Mouse (Mus musculus): ENCODE data around the gene Dazap1. TPM values are rescaled to one million over a fixed set of nuclear protein-coding genes. Genes with fewer than 3 reads are reported as not detected.
"Not testable (repeated sequence)": the region's sequence is repeated elsewhere in the genome, so short reads cannot be mapped to it uniquely, and the experiment has no call there.

The Dazap1 gene
- total RNA-seq, 1 experiment from 2014 or later, result 83.8 TPM

DNA sequence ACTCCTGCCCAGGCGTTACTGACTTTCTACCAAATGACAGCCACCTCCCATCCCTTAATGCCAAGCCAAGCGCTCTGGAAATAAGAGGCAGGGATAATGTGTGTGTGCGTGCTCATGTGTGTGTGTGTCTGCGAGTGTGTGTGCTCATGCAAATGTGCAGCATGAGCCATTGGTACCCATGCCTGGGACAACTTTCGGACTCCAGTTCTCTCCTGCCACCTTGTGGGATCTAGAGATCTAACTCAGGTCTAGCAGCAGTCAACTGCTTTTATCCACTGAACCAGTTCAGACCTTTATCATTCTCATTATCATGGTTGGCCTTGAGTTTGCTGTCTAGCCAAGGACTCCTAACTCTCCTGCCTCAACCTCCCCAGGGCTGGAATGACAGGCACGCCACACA, 13.4 kb upstream of the Dazap1 start:
- no peak for ATAC-seq (ENCODE audit: extremely low read depth, insufficient number of reproducible peaks, low FRiP score, poor library complexity, severe bottlenecking)

DNA sequence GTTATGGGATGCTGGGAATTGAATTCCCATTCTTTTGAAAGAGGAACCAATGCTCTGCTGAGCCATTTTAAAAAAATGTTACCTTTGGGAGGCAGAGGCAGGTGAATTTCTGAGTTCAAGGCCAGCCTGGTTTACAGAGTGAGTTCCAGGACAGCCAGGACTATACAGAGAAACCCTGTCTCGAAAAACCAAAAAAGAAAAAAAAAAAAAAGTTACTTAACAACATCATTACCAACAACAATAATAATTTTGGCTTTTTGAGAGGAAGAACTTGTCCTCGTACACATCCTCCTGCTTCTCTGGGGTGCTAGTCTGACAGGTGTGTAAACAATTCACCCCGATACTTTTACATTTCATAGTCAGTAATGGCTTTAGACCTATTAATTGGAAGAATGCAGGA, 12.8 kb upstream of the Dazap1 start:
- not testable (repeated sequence) for ATAC-seq (ENCODE audit: extremely low read depth, insufficient number of reproducible peaks, low FRiP score, poor library complexity, severe bottlenecking)

DNA sequence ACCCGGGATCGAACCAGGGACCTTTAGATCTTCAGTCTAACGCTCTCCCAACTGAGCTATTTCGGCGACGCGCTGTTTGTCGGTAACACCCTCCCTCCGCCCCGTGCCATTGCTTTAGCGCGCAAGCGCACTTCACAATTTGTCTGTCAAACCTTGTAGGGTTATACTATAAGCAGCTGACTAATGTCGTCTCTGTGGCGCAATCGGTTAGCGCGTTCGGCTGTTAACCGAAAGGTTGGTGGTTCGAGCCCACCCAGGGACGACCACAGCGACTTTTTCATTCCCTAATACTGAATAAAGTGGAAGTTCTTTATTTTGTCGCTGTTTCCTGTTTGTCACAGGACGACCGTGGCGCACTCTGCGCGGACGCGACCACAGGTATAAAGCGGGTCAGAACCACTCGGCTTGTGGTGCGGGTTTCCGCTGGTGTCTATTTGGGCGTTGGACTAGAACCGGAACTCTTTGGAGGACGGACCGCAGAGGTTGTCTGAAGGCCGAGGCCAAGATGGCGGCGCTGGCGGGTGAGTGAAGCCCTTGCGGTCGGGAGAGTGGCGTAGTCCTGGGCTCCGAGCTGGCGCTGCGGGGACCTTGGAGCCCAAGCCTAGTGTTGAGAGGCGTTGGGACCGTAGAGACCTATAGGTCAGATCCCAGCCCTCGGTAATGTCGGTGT, 12.2 kb upstream of the Dazap1 start, which contains the start of gene Ndufs7:
TSS of gene Ndufs7 (plus strand) at position 151 of the 670 bp plus-strand sequence.
- peak; percentile 78 for ATAC-seq (ENCODE audit: extremely low read depth, insufficient number of reproducible peaks, low FRiP score, poor library complexity, severe bottlenecking)

DNA sequence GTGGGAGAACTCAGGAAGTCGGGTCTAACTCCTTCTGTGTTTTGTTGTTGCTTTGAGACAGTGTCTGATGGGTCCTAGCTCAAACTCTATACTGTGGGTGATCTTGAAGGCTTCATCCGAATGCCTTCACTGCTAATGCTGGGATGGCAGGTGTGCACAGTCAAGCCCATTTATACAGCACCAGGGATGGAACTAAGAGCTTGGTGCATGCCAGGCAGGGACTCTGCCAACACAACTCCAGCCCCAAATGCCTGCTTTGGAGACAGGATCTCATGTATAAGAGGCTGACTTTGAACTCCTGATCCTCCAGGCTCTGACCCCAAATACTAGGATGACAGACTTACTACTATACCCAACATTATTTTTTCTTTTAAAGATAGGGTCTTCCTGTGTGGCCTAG, 11.2 kb upstream of the Dazap1 start:
- ATAC-seq (ENCODE audit: extremely low read depth, insufficient number of reproducible peaks, low FRiP score, poor library complexity, severe bottlenecking), result no peak

DNA sequence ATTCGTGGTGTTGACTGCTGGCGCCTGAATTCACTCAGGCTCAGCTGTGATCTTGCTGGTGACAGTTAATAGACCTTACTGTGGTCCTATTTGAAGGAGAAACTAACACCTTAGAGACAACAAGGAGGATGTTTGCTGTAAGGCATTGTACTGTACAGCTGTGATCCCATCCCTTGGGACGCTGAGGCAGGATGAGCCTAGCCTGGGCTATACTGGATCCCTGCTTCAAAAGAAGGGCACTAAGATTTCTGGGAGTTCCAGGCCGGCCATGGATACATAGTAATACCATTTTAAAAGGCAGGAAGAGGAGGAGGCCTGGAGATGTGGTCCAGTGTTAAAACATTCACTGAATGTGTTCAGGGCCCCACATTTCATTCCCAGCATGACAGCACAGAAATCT, 10.7 kb upstream of the Dazap1 start:
- ATAC-seq (ENCODE audit: extremely low read depth, insufficient number of reproducible peaks, low FRiP score, poor library complexity, severe bottlenecking), result no peak

DNA sequence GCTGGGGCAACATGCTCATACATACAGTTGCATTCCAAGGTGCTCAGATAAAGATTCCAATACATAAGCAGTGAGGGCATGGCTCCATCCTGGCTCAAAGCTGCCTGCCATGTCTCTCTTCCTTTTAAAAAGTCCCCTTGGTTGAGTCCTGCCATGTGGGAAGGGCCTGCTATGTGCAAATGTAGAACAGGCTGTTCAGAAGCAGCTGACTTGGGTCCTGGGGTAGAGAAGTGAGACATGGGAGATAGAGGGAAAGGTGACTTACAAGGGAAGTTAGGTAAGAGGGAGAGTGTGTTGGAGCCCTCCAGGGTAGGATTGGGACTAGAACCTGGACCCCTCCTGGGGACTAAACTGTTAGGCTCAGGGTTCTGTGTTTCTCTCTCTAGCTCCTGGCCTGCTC, 9.3 kb upstream of the Dazap1 start:
- no peak for ATAC-seq (ENCODE audit: extremely low read depth, insufficient number of reproducible peaks, low FRiP score, poor library complexity, severe bottlenecking)

DNA sequence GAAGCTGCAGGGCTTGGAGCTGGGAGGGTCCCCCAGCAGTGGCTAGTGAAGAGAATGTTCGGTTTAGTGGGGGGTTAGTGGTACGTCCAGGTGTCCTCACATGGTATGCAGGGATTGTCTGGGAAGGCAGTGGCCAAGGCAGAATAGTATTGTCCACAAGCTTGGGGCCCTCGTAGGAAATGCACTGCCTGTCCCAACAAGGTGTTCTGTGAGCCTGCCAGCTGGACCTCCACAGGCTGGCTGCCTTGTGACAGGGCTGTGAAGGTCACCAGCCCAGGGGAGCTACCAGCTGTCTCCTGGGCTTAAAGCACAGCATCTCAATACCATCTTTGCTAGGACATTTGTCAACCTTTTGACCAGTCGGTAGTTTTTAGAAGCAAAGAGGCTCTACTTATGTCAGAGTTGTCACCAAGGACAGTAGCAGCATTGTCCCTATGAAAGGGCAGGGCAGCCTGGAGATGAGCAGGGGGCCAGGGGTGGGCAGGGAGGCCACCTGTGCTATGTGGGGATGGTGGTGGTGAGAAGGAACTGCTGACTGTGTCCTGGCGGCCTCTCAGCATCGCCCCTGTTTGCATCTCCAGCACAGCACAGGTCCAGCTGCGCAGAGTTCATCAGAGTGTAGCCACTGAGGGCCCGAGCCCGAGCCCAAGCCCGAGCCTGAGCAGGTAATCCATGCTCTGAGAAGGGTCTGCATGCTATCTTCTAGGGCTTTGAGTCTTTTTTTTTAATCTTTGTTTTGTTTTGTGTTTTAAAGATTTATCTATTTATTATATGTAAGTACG, 8.6 kb upstream of the Dazap1 start:
- ATAC-seq (ENCODE audit: extremely low read depth, insufficient number of reproducible peaks, low FRiP score, poor library complexity, severe bottlenecking), result no peak

DNA sequence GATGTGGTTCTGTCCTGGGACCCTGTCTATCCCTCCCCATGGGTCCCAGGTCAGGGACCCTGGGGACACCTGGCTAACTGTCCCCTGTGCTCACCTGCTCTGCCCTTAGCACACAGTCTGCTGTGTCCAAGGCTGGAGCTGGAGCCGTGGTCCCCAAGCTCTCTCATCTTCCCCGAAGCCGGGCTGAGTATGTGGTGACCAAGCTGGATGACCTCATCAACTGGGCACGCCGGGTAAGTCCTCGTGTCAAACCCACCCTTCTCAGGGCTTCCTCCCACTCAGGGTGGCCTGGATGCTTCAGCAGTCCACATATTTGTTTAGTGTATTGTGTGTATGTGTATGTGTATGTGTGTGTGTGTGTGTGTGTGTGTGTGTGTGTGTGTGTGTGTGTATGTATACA, 7.7 kb upstream of the Dazap1 start:
- no peak for ATAC-seq (ENCODE audit: extremely low read depth, insufficient number of reproducible peaks, low FRiP score, poor library complexity, severe bottlenecking)

DNA sequence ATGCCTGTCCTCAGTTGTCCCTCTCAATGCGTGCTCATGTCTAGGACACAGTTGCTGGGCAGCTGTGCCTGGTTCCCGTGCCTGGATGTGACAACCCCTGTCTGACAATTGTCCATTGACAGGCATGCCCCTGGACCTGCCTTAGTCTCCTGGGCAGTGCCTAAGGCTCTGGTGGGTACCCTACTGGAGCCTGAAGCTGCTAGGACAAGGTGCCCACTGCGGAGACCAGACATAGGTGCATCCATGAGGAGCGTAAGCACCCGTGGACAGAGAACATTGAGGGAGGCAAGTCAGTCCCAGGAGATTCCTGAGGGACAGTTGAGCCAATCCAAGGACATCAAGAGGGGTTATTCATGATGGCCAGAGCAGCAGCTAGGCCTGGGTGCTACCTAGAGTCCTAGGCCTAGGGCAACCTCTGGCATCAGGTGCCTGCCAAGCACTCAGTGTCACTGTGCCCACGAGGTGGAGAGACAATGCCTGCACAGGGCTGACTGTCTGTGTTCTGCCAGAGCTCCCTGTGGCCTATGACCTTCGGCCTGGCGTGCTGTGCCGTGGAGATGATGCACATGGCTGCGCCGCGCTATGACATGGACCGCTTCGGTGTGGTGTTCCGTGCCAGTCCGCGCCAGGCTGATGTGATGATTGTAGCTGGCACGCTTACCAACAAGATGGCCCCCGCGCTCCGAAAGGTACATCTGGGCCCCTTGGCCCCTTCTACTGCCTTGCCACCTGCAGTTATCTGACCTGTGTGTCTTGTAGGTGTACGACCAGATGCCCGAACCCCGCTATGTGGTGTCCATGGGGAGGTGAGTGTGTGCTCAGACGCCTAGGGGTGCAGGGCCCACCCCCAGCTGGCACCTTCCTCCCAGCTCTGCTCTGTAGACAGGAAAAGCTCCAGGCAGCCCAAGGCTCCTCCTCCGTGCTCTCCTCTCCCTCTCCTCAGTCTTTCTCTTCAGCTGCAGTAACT, 6.7 kb upstream of the Dazap1 start:
- no peak for ATAC-seq (ENCODE audit: extremely low read depth, insufficient number of reproducible peaks, low FRiP score, poor library complexity, severe bottlenecking)

DNA sequence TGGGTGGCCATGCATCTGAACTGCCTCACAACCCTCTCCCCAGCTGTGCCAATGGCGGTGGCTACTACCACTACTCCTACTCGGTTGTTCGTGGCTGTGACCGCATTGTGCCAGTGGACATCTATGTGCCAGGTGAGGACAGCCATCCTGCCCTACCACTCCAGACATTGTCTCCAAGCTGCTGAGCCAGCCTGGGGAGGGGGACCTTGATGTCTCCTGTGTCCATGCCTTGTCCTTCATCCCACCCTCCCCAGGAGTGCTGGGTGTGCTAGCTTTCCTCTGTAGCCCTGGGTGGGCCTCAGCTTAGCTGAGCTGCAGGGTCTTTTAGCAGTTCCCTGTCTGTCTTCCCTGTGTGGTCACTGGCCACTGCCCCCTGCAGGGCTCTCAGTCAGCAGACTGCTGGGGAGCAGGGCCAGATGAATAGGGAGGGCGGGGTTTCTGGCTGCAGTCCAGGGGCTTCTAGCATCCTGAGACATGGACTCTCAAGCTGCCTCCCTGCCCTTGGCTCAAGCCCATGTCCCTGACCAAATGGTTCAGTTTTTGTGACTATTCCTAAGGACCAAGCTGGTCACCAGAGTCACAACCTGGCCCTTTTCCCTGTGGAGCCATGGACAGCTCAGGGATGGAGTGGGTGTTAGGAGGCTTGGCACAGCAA, 5.3 kb upstream of the Dazap1 start:
- ATAC-seq (ENCODE audit: extremely low read depth, insufficient number of reproducible peaks, low FRiP score, poor library complexity, severe bottlenecking), result no peak

DNA sequence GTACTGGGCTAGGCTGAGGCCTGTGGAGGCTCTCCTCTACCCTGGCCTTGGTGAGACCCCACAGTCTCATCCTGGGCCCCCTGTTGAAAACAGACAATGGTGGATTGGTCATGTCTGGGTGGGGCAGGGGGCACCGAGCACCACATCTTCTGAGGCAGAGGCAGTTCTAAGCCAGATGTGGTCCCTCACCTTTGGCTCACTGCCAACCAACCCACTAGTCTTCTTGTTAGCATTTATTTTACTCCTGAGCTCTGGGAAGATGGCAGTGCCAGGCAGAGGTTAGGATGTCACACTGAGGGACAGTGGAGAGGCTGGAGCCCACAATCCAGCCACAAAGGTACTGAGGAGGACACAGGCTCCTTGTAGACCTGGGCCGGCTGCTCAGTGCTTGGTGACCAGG, 3.4 kb upstream of the Dazap1 start:
- no peak for ATAC-seq (ENCODE audit: extremely low read depth, insufficient number of reproducible peaks, low FRiP score, poor library complexity, severe bottlenecking)

DNA sequence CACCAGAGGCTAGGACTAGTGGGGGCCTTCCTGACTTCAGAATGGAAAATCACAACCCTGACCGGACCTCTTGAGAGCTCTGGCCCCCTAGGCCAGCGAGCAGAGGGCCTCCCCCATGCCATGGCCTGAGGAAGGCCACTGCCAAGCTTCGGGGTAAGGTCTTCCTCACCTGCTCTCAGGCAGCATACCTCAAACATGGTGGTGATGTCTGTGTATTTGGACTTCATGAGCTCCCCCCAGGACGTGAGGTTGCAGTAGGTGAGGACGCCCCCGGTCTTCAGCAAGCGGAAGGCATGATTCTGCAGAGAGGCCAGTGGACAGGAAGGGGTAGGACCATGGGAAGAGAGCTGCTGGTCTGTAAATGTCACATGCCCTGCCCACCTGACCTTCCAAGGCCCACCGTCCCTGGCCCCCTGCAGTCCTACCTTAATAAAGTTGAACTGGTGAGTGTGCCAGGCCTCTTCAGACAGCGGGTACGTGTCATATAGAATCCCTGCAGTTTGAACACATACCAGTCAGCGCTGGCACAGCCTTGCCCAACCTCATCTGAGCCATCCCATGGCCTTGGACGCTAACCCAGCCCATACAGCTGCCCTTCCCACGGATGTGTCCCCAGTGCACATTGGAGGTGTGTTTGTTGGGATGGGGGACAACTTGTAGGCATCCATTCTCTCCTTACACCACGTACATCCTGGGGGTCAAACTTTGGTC, 2.4 kb upstream of the Dazap1 start:
- no peak for ATAC-seq (ENCODE audit: extremely low read depth, insufficient number of reproducible peaks, low FRiP score, poor library complexity, severe bottlenecking)

DNA sequence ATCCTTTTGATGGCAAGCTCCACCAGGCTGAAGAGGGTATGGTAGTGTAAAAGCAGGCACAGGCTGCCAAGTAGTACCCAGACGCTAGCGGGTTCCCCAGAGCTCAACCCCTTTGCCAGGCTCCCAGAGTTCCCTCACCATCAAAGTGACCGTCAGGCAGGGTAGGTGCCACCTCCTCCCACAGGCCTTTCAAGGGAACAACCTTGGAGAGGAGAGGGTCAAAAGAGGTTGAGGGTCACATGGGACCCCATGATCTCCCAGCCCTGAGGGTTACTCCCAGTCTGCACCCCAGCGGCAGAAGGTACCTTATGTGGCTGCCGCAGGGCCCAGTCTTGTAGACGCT, 1.9 kb upstream of the Dazap1 start:
- ATAC-seq (ENCODE audit: extremely low read depth, insufficient number of reproducible peaks, low FRiP score, poor library complexity, severe bottlenecking), result no peak

DNA sequence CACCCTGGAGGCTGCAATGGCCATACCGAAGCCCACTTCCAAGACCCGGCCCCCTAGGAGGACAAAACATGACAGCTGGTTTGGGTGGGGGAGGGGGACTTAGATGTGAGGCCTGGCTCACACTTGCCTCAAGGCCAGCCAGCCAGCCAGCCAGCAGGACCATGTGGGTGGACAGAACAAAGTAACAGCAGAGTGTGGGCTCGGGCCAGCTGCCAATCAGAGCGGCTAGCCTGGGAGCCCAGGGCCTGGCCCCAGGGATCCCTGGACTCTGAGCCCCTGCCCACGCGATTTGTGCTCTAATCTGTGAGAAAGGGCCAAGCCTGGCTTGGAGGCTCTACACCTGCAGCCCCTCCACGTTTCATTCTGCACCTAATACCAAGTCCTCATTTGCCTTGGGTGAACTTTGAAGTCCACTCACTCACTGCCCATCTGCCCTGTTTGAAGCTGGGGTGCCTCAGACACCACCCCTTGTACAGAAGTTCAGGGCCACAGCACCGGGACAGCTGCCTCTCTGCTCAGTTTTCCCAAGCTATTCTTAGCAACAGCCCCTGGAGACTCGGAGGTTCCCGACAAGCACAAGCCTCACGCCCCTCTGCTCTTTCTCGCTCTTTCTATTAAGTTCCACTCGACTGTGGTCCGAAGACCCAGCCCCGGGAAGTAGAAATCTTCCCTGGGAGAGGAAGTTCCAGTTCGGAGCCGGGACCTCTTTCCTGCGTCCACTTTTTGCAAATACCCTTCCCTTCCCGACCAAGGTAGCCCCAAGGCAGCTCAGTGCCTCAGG, 1.2 kb upstream of the Dazap1 start:
- ATAC-seq (ENCODE audit: extremely low read depth, insufficient number of reproducible peaks, low FRiP score, poor library complexity, severe bottlenecking), result no peak

DNA sequence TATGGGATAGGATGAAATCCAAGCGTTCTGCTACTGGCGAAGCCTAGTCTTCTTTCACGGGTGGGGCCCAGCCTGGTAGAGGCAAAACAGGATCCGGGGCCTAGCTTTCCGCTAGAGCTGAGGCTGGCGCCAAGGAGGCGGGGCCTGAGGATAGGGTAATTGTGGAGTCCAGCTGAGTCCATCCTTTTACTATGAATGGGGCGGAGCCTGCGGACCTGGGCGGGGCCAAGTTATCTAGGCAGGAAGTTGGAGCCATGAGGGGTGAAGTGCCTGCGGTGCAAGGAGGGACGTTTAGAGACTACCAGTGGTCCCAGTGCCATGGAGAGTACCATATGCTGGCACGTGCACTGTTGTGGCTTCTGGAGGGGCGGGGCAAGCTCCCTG, 291 bp downstream of the Dazap1 start:
- ATAC-seq (ENCODE audit: extremely low read depth, insufficient number of reproducible peaks, low FRiP score, poor library complexity, severe bottlenecking), result peak; percentile 53

DNA sequence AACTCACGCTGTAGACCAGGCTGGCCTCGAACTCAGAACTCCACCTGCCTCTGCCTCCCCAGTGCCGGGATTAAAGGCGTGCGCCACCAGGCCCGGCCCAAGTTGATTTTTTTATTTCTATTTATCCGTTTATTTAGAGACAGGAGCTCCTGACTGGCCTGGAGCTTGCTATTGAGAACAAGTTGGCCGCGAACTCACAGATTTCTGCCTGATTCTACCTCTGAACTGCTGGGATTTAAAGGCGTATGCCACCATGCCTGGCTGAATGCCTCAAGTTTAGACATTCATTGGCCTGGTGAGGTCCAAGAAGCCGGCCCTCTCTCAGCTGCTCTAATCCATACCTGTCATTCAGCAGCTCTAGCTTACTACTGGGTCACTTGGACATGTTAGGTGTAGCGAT, 883 bp downstream of the Dazap1 start:
- no peak for ATAC-seq (ENCODE audit: extremely low read depth, insufficient number of reproducible peaks, low FRiP score, poor library complexity, severe bottlenecking)

DNA sequence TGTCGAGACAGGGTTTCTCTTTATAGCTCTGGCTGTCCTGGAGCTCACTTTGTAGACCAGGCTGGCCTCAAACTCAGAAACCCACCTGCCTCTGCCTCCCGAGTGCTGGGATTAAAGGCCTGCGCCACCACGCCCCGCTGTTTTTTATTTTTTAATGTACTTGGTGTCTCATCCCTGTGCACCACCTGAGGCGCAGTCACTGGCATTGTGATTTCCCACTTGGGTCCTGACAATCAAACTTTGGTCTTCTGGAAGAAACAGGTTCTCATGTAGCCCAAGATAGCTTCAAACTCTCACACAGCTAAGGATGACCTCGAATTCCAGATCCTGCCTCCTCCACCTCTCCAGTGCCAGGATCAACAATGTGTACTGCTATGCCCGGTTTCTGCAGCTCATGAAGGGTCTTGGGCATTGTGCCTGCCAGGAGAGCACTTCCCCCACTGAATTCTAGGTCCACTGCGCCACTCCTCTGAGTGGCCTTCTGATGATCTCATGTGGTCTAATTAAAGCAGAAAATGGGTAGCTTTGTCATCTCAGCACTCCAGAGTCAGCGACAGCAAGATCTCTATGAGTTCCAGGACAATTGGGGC, 1.6 kb downstream of the Dazap1 start:
- no peak for ATAC-seq (ENCODE audit: extremely low read depth, insufficient number of reproducible peaks, low FRiP score, poor library complexity, severe bottlenecking)

All from neutrophil, adult 5-6 weeks (primary cell).